Mouse (Mus musculus) large intestine, adult 2 months (tissue): ENCODE measurements around the gene Dedd. TPM values are rescaled to one million over a fixed set of nuclear protein-coding genes. Genes with fewer than 3 reads are reported as not detected.

Source experiments
- DNase-seq: peaks from one replicate; pipeline ENCODE4 v3.0.0-alpha.2; 2012; ENCODE audit warnings: low read depth, low spot score
- WGBS: fragments of 180-500 bp; shearing (Covaris S2); methylation state at CpG from one replicate; pipeline ENCODE4 v1.1.7; 2018; 5-methylcytosine and 5-hydroxymethylcytosine counted together
- polyA plus RNA-seq: library from polyadenylated mRNA; depleted of rRNA; stranded (reverse); fragments of >200 nt; gene quantifications from 2 replicates; pipeline ENCODE4 v1.2.3, GENCODE M21; 2012; rRNA removed

Dedd gene
- polyA plus RNA-seq: 44.3 and 50.3 TPM in 2 replicates

GRCm38 (mm10) chr1:171328839-171329432 lies at the start of gene Dedd:
Gene Dedd (plus strand): TSS chr1:171329145.
- under 1% methylated on average over 41 of the region's 48 CpGs for WGBS
- no peak for DNase-seq

GRCm38 (mm10) chr1:171279721-171280120 lies 49.2 kb upstream of the Dedd start:
- 86% methylated on average over 5 of the region's 5 CpGs for WGBS
- DNase-seq: no peak

DNA sequence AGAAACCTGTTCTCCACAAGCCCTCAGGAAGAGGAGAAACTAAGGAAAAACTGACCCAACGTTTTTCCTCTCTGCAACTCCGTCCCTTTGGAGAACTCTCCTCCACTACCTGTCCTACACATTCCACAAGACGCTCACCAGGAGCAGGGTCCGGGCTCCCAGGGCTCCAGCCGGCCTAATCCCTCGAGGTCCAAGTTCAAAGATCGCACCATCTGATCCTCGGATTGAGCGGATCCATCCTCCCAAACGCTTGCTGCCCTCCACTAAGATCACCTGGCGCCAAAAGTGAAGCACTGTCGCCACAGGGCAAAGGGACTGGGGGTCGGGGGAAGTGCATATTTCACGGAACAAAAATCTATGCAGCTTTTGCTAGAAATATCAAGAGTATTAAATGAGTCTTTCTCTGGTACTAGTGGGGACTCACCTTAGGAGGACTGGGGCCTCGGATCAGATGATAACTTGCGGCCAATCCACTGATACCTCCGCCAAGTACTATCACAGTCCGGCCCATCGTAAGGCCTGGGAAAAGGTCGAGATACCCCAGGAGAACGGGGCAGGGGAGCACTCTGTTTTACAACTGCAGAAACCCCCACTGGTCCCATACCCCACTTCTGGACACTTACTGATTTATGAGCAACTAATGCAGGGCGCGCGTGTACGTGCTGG lies 48.6 kb upstream of the Dedd start:
- WGBS: 2% methylated on average over 25 of the region's 25 CpGs
- DNase-seq: no peak

DNA sequence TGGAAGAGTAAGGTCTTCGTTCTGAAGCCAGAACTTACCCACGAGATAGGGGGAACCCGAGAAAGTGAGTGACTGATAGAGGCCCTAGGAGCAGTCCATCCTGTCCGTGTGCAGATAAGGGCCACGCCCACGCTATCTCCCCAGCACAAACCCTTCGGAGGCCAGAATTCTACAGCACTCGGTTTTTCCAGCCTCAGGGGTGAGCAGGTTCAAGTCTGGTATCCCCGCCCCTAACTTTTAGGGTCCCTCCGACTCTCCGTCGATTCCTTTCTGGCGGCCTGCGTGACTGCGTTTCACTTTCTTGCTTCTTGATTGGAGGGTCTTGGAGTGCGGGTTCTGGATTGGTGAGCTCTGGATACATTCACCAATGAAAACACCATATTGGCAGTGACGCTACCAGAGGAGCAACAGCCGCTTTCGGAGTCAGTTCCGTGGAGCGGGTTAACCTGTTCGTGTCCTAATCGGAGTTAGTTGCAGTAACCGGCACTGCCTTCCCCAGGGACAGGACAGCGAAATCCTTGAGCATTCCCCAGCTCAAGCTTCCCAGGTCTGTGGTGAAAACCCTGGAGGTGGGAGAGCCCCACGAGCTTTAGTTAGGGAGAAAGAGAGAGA lies 47.9 kb upstream of the Dedd start, which contains the start of gene Ppox:
Gene Ppox, minus strand, starts transcription at position 271 of the 612 bp plus-strand sequence.
- DNase-seq: peak; percentile 96
- under 1% methylated on average over 26 of the region's 26 CpGs for WGBS

- DNase-seq: peak; percentile 72
- under 1% methylated on average over 10 of the region's 10 CpGs for WGBS
Observed at GRCm38 (mm10) chr1:171281528-171281923, 47.4 kb upstream of the Dedd start.

DNA sequence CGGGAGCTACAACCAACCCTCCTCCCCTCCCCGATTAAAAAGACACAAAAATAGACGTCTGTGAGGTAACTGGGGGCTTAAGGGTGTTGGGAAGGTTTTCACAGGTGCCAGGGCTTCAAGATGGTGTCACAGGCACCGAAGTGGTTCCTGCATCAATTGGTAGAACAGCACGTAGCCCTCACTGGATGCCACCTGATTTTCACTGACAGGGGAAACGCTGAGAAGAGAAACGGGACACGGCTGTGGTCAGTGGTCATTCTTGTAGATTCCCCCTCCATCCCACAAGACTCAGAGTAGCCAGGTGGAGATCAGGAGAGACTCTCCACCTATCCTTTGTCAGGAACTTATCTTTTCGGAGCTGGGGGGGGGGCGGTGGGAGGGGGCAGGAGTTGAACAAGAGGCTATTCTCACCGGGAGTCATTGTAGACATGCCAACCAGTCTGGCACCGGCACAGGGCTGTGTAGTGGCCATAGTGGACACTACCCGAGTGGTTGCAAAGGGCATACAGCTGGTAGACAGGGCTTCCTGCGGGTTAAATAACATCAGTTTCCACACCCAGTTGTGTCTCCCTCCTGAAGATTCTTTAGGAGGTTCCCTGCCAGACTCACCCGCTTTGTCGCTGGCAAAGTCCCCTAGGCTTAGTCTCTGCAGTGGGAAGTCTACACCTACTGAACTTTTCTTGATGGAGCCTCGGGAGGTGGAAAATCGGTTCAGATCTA lies 46.7 kb upstream of the Dedd start:
- no peak for DNase-seq
- WGBS: 69% methylated on average over 18 of the region's 18 CpGs

GRCm38 (mm10) chr1:171283188-171284160 lies 45.5 kb upstream of the Dedd start:
- WGBS: 88% methylated on average over 18 of the region's 18 CpGs
- DNase-seq: no peak

DNA sequence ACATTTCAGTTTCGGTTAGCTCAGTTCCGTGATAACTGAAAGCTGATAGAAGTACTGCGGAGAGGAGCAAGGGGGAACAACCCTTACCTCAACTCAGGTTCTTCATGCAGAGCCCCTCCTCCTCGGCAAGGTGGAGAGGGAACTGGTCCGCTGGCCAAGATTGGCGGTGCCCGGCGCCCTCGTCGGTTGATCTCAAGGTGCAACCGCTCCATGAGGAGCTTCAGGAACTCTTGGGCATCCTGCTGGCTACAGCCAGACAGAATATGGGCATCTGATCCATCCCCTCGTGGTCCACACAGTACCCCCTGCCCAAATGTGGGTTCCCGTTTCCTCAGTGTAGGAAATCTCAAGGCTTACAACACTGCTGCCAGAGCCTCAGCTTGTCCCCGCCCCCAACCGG lies 44.5 kb upstream of the Dedd start:
- WGBS: 86% methylated on average over 15 of the region's 15 CpGs
- no peak for DNase-seq

DNA sequence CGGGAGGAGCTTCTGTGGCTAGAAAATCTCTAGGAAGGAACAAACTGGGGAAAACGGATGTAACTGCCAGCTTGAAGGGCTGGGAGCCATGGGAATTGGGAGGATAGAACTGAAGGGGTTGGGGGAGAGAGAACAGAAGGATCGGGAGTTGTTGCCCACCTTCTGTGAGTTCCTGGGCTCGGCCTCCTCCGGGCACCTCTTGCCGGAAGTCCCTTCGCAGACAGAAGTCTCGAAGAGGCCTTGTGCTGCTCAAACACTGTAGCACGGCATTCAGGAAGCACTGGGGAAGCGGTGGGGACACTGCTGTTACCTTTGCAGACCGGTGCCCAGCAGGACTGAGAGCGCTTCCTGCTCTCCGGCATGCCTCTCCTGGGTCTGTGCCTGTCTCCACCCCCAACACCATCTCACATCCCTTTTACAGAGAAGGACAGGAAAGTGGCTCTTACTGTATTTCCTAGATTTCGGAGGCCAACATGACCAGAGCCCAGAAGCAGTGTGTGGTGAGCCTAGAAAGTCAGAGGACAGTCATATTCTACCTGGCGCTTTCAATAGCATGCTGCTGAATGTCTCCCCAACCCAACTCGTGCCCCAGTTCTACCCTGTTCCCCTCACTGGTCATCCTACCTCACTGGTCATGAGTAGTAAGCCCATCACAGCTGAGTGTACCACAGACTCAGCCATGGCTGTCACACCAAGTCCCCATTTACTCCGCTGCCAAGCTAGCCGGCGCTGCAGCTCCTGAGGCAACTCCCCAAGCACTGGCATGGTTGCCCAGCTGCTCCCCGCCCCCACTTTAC lies 43.7 kb upstream of the Dedd start:
- DNase-seq: no peak
- 84% methylated on average over 20 of the region's 20 CpGs for WGBS

- DNase-seq: no peak
- 89% methylated on average over 19 of the region's 19 CpGs for WGBS
Observed at GRCm38 (mm10) chr1:171286517-171286916, 42.4 kb upstream of the Dedd start.

- WGBS: under 1% methylated on average over 49 of the region's 49 CpGs
- DNase-seq: no peak
Observed at GRCm38 (mm10) chr1:171287136-171288081, 41.5 kb upstream of the Dedd start, which contains the start of gene Usp21. Gene Usp21 (minus strand): TSS chr1:171287991.

GRCm38 (mm10) chr1:171288328-171288727 lies 40.6 kb upstream of the Dedd start:
- no peak for DNase-seq
- WGBS: 65% methylated on average over 4 of the region's 4 CpGs

DNA sequence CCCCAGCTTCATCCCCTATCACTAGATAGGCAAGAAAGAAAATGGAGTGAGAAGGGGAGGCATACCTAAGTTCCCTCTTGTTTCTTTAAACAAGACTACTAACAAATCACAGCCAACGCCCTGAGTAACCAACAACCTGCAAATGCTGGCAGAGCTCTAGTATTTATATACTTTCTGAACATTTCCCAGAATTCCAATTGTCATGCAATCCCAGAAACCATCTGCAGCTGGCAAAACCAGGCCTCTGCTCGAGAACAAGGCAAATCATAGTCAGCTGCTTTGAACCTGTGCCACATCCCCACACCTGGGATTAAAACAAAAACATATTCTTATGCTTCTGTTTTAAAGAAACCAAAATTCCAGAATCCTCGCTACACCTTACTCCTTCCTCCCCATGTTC lies 35.6 kb upstream of the Dedd start:
- no peak for DNase-seq
- WGBS: 52% methylated on average over 3 of the region's 3 CpGs

DNA sequence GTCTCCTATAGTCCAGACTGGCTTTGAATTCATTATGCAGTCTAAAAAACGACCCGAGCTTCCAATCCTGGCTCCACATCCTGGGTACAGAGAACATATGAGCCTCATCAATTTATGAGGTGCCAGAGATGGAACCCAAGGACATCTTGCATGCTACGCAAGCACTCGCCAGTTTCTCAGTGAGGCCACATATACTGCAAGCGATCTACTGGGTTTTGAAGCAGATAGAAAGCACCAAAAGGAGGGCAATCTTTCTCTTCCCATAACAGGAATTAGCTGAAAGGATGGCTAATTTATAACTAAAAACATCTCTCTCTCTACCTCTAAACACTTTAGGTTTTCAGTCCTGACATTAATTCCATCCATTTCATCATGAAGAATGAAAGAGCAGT lies 35.0 kb upstream of the Dedd start:
- no peak for DNase-seq
- 26% methylated on average over 5 of the region's 5 CpGs for WGBS

DNA sequence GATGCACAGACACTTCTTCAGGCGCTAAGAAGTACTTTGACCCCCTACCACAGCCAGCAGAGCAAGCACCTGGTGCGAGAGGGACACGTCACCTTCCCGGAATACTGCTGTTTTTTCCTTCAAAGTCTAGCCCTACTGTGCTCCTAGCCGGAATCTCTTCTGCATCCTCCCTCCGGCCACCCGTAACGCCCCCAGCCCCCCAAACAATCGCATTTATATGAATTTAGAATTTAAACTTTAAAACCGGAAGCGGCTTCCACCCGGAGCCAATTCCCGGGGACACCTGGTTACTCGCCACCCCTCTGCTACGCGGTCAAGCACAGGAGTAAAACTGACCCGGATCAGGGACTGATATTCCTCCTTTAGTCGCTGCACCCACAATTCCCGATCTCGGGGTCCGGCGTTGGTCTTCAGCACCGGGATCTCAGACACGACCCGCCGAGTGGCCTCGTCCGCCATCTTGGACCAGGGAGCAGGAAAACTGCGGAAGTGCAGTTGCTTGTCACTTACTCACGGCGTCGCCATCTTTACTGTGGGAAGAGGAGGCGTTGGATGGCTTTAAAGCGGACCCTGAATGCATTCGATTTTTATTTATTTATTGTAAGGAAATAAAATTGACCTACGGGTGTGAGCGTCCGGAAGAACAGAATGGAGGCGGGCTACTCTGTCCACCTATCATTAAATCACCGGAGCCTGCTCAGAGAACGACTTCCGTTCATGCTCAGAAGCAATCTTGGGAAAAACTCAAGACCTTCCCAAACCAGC lies 34.5 kb upstream of the Dedd start, which contains the start of gene Ufc1:
Gene Ufc1, minus strand, starts transcription at position 727 of the 765 bp plus-strand sequence.
- WGBS: under 1% methylated on average over 42 of the region's 42 CpGs
- DNase-seq: peak; percentile 77

DNA sequence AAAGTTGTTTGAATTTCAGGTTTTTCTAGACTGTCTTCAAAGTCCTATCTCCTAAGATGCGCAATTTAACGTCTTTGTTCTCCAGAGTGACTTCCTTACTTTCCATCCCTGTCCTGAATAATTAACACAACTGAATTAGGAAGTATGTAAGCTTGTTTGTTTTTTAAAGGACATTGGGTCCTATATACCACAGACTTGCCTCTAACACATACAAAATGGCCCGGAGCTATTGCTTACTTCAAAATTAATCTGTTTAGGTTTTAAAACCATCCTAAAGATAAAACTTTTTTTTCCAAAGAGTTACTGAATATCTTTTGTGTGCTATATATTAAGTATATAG lies 33.9 kb upstream of the Dedd start:
- no peak for DNase-seq
- 8% methylated on average over 3 of the region's 3 CpGs for WGBS

DNA sequence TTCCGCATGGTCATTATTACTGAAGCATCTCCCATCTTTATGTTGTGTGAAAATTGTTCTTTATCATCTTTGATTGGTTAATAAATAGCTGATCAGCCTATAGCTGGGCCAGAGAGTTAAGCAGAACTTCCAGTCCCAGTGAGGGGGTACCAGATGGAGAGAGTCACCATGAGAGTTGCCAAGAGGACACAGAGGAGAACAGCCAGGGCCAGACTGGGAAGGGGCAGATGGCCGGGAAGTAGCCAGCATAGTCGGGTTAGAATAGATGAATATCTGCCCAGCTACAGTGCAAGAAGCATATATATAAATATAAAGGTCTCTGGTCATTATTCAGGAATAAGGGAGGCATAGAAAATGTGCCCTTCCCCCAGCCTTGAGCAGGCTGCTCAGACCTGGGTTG lies 30.7 kb upstream of the Dedd start:
- 64% methylated on average over 3 of the region's 3 CpGs for WGBS
- no peak for DNase-seq
